Mouse (Mus musculus): ENCODE measurements around the gene Wdr37. TPM values are rescaled to one million over a fixed set of nuclear protein-coding genes. Genes with fewer than 3 reads are reported as not detected.
"Not testable (repeated sequence)": the region's sequence is repeated elsewhere in the genome, so short reads cannot be mapped to it uniquely, and the experiment has no call there.

The Wdr37 gene
- polyA plus RNA-seq, 1 experiment from 2014 or later = 7.2 TPM

DNA sequence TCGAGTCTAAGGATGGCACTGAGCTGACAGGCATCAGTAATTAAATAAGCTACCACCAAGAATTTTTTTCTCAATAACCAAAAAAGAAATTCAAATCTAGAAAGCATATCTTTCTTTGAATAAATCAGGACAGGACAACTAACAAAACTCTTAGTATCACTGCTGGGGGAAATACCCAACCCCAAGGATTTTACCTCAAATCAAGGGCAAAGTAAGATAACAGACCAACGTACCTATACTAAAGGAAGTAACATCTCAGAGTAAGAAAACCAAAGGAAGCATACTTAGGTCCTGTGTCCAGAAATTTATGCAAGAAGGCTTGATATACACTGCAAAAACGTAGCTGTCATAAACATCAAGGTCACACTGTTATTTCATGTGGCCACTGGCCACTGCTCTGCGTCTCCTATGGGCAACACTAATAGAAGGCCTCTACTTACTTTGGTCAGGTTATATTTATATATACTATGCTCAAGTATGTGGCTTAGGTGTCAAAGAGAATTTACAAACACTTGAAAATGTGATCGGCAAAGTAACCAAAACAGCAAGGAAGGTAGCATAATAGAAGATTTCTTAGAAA is 2.0 kb downstream of the Wdr37 start:
- Histone ChIP-seq H3K4me3 (replicated peaks) (peak overlapping the region; percentile 94), H3K9ac (peak overlapping the region; percentile 93), H3K9me3 (replicated peaks) (no peaks in the 10 kb centered on the region), H3K4me2 (peak overlapping the region; percentile 77), H3K4me1 (replicated peaks) (peaks cover 22% of the 10 kb centered on the region), H3K36me3 (replicated peaks) (0 out of 2 replicates have a peak, but pooled peaks cover 2% of the 10 kb centered on the region), H3K27me3 (no peaks in the 10 kb centered on the region), H3K27ac (replicated peaks) (peak overlapping the region; percentile 98)
- WGBS (ENCODE audit: insufficient replicate concordance) = 49% methylated on average over 5 of the region's 5 CpGs
- no peak for ATAC-seq (ENCODE audit: insufficient read depth)

DNA sequence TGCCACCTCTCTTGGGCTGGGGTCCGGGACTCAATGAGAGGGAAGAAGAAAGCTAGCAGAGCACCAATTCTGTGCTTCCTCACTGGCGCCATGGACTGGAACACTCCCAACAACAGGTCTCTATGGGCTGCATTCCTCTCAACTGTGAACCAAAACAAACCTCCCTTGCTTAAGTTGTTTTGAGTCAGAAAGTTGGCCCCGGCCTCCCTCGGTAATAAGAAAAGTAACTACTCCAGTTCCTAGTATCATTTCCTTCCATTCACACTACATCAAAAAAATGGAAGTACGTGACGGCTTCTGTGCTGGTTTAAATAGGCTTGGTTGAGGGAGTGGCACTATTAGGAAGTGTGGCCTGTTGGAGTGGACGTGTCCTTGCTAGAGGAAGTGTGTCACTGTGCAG is 5.1 kb downstream of the Wdr37 start:
- WGBS (ENCODE audit: insufficient replicate concordance) = 74% methylated on average over 7 of the region's 7 CpGs
- H3K4me2 ChIP-seq = no peak overlapping the region
- no peaks in the 10 kb centered on the region for H3K27me3 ChIP-seq
- H3K9ac ChIP-seq = no peak overlapping the region
- H3K9me3 ChIP-seq (replicated peaks) = no peaks in the 10 kb centered on the region
- H3K36me3 ChIP-seq (replicated peaks) = 0 out of 2 replicates have a peak, but pooled peaks cover 6% of the 10 kb centered on the region
- no peak overlapping the region for H3K4me3 ChIP-seq (replicated peaks)
- no peak overlapping the region for H3K27ac ChIP-seq (replicated peaks)
- peaks cover 13% of the 10 kb centered on the region for H3K4me1 ChIP-seq (replicated peaks)
- ATAC-seq (ENCODE audit: insufficient read depth) = no peak

DNA sequence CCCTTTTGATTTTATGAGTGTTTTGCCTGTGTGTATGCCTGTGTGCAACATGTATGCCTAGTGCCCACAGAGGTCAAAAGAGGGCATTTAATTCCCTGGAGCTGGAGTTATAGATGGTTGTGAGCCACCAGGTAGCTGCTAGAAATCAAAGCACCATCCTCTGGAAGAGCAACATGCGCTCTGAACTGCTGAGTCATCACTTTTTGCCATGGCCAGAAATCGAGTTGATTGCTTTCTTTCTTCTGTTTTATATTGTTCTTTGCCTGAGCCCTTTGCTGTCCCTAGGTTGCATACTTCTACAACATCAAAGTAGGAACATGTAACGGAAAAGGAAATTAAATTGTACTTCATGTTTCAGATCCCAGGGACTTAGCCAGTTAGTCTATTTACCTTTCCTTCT is 6.7 kb downstream of the Wdr37 start:
- H3K36me3 ChIP-seq (replicated peaks) = peaks cover 12% of the 10 kb centered on the region
- H3K4me1 ChIP-seq (replicated peaks) = peaks cover 7% of the 10 kb centered on the region
- no peaks in the 10 kb centered on the region for H3K27me3 ChIP-seq
- no peaks in the 10 kb centered on the region for H3K9me3 ChIP-seq (replicated peaks)
- WGBS (ENCODE audit: insufficient replicate concordance) = 70% methylated on average over 3 of the region's 3 CpGs
- H3K27ac ChIP-seq (replicated peaks) = no peak overlapping the region
- no peak overlapping the region for H3K4me2 ChIP-seq
- H3K9ac ChIP-seq = no peak overlapping the region
- no peak for ATAC-seq (ENCODE audit: insufficient read depth)
- no peak overlapping the region for H3K4me3 ChIP-seq (replicated peaks)

DNA sequence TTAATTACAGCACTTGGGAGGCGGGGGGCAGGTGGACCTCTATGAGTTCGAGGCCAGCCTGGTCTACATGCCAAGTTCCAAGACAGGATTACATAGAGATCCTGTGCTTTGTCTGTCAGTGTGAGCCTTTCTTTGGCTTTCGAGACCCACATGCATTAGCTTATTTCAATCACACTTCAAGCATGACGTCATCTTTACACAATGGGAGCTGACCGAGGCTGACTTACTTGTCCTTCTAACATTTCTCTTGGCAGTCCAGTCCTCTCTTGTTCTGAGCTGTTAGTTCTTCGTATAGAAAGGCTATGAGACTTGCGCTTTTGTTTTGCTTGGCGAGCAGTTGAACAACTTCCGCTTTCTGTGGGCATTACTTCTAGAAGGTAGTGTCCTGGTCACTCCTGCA is 10.8 kb downstream of the Wdr37 start:
- Histone ChIP-seq H3K9me3 (replicated peaks) (no peaks in the 10 kb centered on the region), H3K36me3 (replicated peaks) (peaks cover 30% of the 10 kb centered on the region), H3K4me2 (no peak overlapping the region), H3K27me3 (no peaks in the 10 kb centered on the region), H3K4me1 (replicated peaks) (0 out of 2 replicates have a peak, but pooled peaks cover 3% of the 10 kb centered on the region), H3K9ac (no peak overlapping the region), H3K4me3 (replicated peaks) (no peak overlapping the region), H3K27ac (replicated peaks) (no peak overlapping the region)
- no peak for ATAC-seq (ENCODE audit: insufficient read depth)
- 85% methylated on average over 9 of the region's 9 CpGs for WGBS (ENCODE audit: insufficient replicate concordance)

DNA sequence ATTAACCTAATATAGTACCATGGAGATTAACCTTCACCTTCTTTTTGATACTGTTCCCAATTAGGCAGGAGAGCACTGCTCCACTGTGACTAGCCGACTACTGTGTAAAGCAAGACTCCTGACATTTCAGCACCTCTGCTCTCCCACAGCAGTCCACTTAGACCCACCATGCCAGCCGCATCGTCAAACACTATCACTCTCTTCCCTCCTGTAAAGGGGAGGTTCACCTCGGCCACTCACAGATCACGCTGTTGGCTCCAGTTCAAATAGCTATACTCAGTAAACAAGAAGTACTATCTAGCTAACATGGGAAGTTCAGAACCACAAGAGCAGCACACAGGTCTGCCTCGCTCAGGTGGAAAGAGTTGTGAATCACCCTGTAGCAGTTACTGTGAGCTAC is 13.3 kb downstream of the Wdr37 start:
- Histone ChIP-seq H3K27me3 (no peaks in the 10 kb centered on the region), H3K4me1 (replicated peaks) (0 out of 2 replicates have a peak, but pooled peaks cover 3% of the 10 kb centered on the region), H3K27ac (replicated peaks) (no peak overlapping the region), H3K4me3 (replicated peaks) (no peak overlapping the region), H3K9me3 (replicated peaks) (no peaks in the 10 kb centered on the region), H3K4me2 (no peak overlapping the region), H3K36me3 (replicated peaks) (peaks cover 37% of the 10 kb centered on the region), H3K9ac (no peak overlapping the region)
- 80% methylated on average over 6 of the region's 6 CpGs for WGBS (ENCODE audit: insufficient replicate concordance)
- ATAC-seq (ENCODE audit: insufficient read depth) = peak; percentile 18; the same call in 1 of the 2 replicates

DNA sequence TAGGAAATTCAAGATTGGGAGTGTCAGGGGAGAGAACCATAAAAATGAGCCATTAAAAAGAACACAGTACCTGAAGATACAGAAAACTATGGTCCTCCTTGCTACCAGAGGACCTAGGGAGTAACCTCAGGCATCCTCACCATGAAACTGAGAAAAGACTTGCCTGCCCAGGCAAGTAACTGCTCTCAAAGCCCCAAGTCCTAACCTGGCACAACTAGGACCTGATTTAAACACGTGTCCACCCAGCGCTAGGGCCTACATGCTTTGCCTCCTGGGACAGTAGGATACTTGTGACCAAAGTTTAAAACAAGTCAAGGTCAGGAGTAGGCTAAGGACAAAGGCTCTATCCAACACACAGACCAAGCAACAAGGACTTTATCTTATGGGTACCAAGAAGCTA is 16.9 kb downstream of the Wdr37 start:
- ATAC-seq (ENCODE audit: insufficient read depth) = no peak
- Histone ChIP-seq H3K27ac (replicated peaks) (no peak overlapping the region), H3K27me3 (no peaks in the 10 kb centered on the region), H3K4me2 (no peak overlapping the region), H3K4me1 (replicated peaks) (peaks cover 7% of the 10 kb centered on the region; the same call in 1 of the 2 replicates), H3K36me3 (replicated peaks) (peaks cover 34% of the 10 kb centered on the region), H3K9ac (no peak overlapping the region), H3K9me3 (replicated peaks) (no peaks in the 10 kb centered on the region), H3K4me3 (replicated peaks) (no peak overlapping the region)
- 82% methylated on average over 2 of the region's 2 CpGs for WGBS (ENCODE audit: insufficient replicate concordance)

DNA sequence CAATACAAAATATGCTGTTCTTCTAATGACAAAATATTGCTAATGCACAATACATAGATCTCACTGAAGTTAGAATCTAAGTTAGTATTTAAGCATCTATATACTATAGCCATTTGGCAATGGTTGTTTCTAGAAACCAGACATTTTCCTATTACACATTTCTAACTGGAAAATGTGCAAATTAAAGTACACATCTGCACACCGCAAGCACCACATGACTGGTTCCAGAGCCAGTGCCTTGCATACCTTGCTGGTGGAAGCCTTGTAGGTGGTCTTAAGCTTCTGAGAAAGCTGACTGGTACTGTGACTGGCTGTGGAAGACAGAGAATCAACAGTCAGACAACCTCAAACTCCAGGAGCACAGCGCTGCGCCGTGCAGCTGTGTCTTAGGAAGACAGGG is 18.3 kb downstream of the Wdr37 start:
- ATAC-seq (ENCODE audit: insufficient read depth) = no peak
- Histone ChIP-seq H3K36me3 (replicated peaks) (peaks cover 35% of the 10 kb centered on the region), H3K9me3 (replicated peaks) (no peaks in the 10 kb centered on the region), H3K9ac (no peak overlapping the region), H3K4me1 (replicated peaks) (peaks cover 15% of the 10 kb centered on the region), H3K4me3 (replicated peaks) (no peak overlapping the region), H3K27ac (replicated peaks) (no peak overlapping the region), H3K27me3 (no peaks in the 10 kb centered on the region), H3K4me2 (no peak overlapping the region)
- 90% methylated on average over 4 of the region's 4 CpGs for WGBS (ENCODE audit: insufficient replicate concordance)

DNA sequence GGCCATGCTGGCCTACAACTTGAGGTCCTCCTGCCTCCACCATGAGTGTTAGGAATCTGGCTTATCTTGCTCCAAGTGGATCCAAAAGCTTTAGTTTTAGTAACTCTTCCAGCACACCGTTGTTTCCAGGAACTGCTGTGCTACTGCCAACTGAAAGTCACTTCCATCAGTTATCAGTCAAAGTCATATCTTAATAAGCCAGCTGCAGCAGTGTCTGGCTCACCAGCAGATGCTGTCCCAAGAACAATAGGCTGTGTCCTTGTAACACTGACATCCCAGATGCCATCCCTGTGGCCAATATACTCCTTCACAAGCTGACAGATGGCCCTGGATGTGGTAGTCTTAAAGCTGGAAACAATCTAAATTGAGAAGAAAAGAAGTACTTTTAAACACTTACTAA is 22.4 kb downstream of the Wdr37 start:
- Histone ChIP-seq H3K9ac (no peak overlapping the region), H3K27ac (replicated peaks) (no peak overlapping the region), H3K4me1 (replicated peaks) (peaks cover 14% of the 10 kb centered on the region), H3K27me3 (no peaks in the 10 kb centered on the region), H3K4me2 (no peak overlapping the region), H3K36me3 (replicated peaks) (peaks cover 52% of the 10 kb centered on the region), H3K4me3 (replicated peaks) (no peak overlapping the region), H3K9me3 (replicated peaks) (no peaks in the 10 kb centered on the region)
- ATAC-seq (ENCODE audit: insufficient read depth) = peak; percentile 75
- WGBS (ENCODE audit: insufficient replicate concordance) = 16% methylated on average over 1 of the region's 1 CpGs

DNA sequence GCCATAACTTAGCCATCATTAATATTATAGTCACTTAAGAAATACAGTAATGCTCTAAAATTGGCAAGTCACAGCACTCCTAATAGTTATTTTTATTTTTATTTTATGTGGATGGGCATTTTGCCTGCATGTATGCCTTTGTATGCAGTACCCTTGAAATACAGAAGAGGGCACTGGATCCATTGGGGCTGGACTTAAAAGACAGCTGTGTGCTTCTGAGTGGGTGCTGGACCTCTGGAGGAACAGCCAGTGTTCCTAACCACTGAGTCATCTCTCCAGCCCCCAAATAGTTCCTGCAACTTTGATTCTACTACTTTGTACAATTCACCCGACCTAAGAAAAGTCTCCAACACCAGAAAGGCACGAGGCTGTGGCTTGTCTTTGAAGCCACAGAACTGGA is 24.0 kb downstream of the Wdr37 start:
- Histone ChIP-seq H3K27ac (replicated peaks) (no peak overlapping the region), H3K36me3 (replicated peaks) (peaks cover 54% of the 10 kb centered on the region)
- ATAC-seq (ENCODE audit: insufficient read depth) = no peak

DNA sequence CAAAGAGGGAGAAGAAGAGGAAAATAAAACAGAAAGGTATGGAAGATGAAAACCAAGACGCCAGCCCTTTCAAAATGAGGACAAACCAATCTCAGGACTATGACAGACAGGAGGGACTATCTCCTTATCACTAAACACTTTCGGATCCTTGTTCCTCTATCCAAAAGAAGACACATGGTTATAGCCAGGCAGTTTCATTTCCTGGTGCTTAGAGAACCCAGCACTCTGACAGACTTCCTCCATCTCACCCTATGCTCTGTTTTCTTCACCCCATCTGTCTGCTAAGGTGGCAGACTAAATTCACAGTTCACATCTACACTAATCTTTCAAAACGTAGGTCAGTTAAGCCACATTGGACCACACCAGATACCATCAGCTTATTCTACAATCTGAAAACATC is 29.4 kb downstream of the Wdr37 start:
- Histone ChIP-seq H3K27me3 (no peaks in the 10 kb centered on the region), H3K36me3 (replicated peaks) (peaks cover 80% of the 10 kb centered on the region), H3K9ac (no peak overlapping the region), H3K4me2 (no peak overlapping the region), H3K27ac (replicated peaks) (no peak overlapping the region), H3K4me1 (replicated peaks) (no peaks in the 10 kb centered on the region), H3K4me3 (replicated peaks) (no peak overlapping the region), H3K9me3 (replicated peaks) (no peaks in the 10 kb centered on the region)
- no peak for ATAC-seq (ENCODE audit: insufficient read depth)
- WGBS (ENCODE audit: insufficient replicate concordance) = 52% methylated on average over 3 of the region's 3 CpGs

More for the DNA sequence above, 24.0 kb downstream of the Wdr37 start:
- H3K9me3 ChIP-seq (replicated peaks) = no peaks in the 10 kb centered on the region
- no peak overlapping the region for H3K4me2 ChIP-seq
- 23% methylated on average over 2 of the region's 2 CpGs for WGBS (ENCODE audit: insufficient replicate concordance)
- H3K4me3 ChIP-seq (replicated peaks) = no peak overlapping the region
- no peak overlapping the region for H3K9ac ChIP-seq
- H3K4me1 ChIP-seq (replicated peaks) = peaks cover 14% of the 10 kb centered on the region
- H3K27me3 ChIP-seq = no peaks in the 10 kb centered on the region

DNA sequence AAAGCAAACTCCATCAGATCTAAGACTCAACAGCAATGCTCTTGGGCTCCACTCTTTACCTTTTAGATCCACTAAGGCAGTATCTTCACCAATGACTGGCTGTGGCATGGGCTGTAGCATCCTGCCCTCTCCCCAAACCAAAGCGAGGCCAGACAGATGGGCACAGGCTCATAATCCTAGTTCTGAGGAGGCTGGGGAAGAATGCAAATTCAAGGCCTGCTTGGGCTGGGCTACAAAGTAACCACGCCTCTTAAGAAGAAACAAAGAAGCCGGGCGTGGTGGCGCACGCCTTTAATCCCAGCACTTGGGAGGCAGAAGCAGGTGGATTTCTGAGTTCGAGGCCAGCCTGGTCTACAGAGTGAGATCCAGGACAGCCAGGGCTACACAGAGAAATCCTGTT is 29.9 kb downstream of the Wdr37 start:
- H3K4me1 ChIP-seq (replicated peaks); H3K9ac ChIP-seq; ATAC-seq (ENCODE audit: insufficient read depth); H3K4me3 ChIP-seq (replicated peaks); H3K27ac ChIP-seq (replicated peaks); H3K27me3 ChIP-seq; H3K9me3 ChIP-seq (replicated peaks); H3K4me2 ChIP-seq: not testable (repeated sequence)
- H3K36me3 ChIP-seq (replicated peaks) = peaks cover 75% of the 10 kb centered on the region
- WGBS (ENCODE audit: insufficient replicate concordance) = 76% methylated on average over 7 of the region's 7 CpGs

DNA sequence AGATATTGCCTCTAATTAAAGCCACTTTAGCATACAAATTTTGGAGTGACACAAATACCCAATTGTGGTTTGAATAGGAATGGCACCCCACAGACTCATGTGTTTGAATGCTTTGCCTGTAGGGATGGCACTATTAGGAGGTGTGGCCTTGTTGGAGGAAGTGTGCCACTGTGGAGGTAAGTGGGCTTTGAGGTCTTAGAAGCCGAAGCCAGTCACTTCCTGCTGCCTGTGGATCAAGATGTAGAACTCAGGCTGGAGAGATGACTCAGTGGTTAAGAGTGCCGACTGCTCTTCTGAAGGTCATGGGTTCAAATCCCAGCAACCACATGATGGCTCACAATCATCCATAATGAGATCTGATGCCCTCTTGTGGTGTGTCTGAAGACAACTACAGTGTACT is 30.8 kb downstream of the Wdr37 start:
- Histone ChIP-seq H3K4me2 (no peak overlapping the region), H3K9me3 (replicated peaks) (no peaks in the 10 kb centered on the region), H3K9ac (no peak overlapping the region), H3K27ac (replicated peaks) (no peak overlapping the region), H3K36me3 (replicated peaks) (peaks cover 77% of the 10 kb centered on the region), H3K4me1 (replicated peaks) (no peaks in the 10 kb centered on the region), H3K27me3 (no peaks in the 10 kb centered on the region), H3K4me3 (replicated peaks) (no peak overlapping the region)
- ATAC-seq (ENCODE audit: insufficient read depth) = no peak
- 50% methylated on average over 2 of the region's 2 CpGs for WGBS (ENCODE audit: insufficient replicate concordance)

Data from liver, embryonic 15.5 days (tissue).